Mouse (Mus musculus) monocyte, adult 2 months (primary cell): ENCODE data around the gene Fkbp8.
A peak's percentile ranks its signal among the peaks of the same experiment; 100 is the strongest.

Experiments
- DNase-seq, 2 experiments: peaks; one replicate each; pipeline ENCODE4 v3.0.0; 2022; ENCODE audit warnings: low spot score in 2 of 2, low read depth in 1 of 2

Gene Fkbp8

GRCm38 (mm10) chr8:70528182-70528797 is 766 bp downstream of the Fkbp8 start:
- DNase-seq = no peak

GRCm38 (mm10) chr8:70529299-70529698 is 1.8 kb downstream of the Fkbp8 start:
- DNase-seq = no peak

GRCm38 (mm10) chr8:70529741-70530161 is 2.2 kb downstream of the Fkbp8 start:
- no peak for DNase-seq

GRCm38 (mm10) chr8:70530314-70530713 is 2.8 kb downstream of the Fkbp8 start:
- DNase-seq = no peak

GRCm38 (mm10) chr8:70534281-70534680 is 6.8 kb downstream of the Fkbp8 start:
- no peak for DNase-seq

GRCm38 (mm10) chr8:70535221-70535620 is 7.7 kb downstream of the Fkbp8 start:
- no peak for DNase-seq

GRCm38 (mm10) chr8:70535701-70536100 is 8.2 kb downstream of the Fkbp8 start:
- DNase-seq = no peak

- peak; percentile 59 to 77 for DNase-seq
Measured at GRCm38 (mm10) chr8:70538024-70538579, 10.6 kb downstream of the Fkbp8 start.

- DNase-seq = peak; percentile 97 to 99
Measured at GRCm38 (mm10) chr8:70538633-70539076, 11.1 kb downstream of the Fkbp8 start.

GRCm38 (mm10) chr8:70539077-70539813 is 11.7 kb downstream of the Fkbp8 start, which contains the start of gene Ell:
Ell (plus strand) TSS chr8:70539457.
- peak; percentile 98 to 99 for DNase-seq

GRCm38 (mm10) chr8:70540013-70540506 is 12.5 kb downstream of the Fkbp8 start:
- DNase-seq = no peak

- no peak for DNase-seq
Measured at GRCm38 (mm10) chr8:70540507-70541071, 13.1 kb downstream of the Fkbp8 start.

GRCm38 (mm10) chr8:70541081-70541480 is 13.6 kb downstream of the Fkbp8 start:
- DNase-seq = no peak

- peak; percentile 68 to 79 for DNase-seq
Measured at GRCm38 (mm10) chr8:70544200-70544687, 16.7 kb downstream of the Fkbp8 start.

GRCm38 (mm10) chr8:70546412-70546811 is 18.9 kb downstream of the Fkbp8 start:
- DNase-seq = peak in 1 of 2 experiments; percentile 36

GRCm38 (mm10) chr8:70547762-70548161 is 20.2 kb downstream of the Fkbp8 start:
- DNase-seq = no peak

- DNase-seq = no peak
Measured at GRCm38 (mm10) chr8:70549412-70550184, 22.1 kb downstream of the Fkbp8 start.

- no peak for DNase-seq
Measured at GRCm38 (mm10) chr8:70551558-70552161, 24.1 kb downstream of the Fkbp8 start.

- DNase-seq = no peak
Measured at GRCm38 (mm10) chr8:70552836-70553235, 25.3 kb downstream of the Fkbp8 start.

GRCm38 (mm10) chr8:70553740-70554139 is 26.2 kb downstream of the Fkbp8 start:
- DNase-seq = no peak
